In the genomic region with DNA sequence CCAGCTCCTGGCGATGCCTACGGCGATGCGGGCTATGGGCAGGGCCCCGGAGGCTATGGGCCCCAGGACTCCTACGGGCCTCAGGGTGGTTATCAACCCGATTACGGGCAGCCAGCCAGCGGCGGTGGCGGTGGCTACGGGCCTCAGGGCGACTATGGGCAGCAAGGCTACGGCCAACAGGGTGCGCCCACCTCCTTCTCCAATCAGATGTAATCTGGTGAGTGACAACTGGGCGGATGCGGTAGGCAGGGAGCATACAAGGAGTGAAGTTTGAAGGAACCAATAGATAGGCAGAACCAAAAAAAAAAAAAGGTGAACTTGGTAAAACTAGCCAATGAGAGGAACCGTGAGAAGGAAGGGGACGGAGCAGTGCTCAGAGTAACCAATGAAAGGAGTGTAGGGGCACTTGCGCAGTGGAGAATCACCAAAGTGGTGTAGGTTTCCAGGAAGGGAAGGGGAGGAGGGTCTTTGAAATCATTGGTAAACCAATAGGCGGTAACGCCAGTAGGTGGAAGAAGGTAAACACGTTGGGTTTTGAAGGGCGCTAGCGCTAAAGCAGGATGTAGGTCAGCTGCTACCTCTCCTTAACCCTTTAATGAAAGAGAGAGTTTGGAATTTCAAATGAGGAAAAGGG, we compare ENCODE assay signal across 1 mouse cellular context.
A peak's percentile ranks its signal among the peaks of the same experiment; 100 is the strongest.
TF ChIP-seq lines count a peak whose summit lies in the region.

No protein-coding gene starts in this region.

TF ChIP-seq in CH12.LX, 34 proteins besides CTCF, POLR2A, EP300 and RAD21 (continued from another document):
- TF ChIP-seq TBP (conservative IDR thresholded peaks at IDR 0.05; ENCODE audit: low read depth, low read length): peak; percentile 78; the same call in 1 of the 2 replicates
- no peak for TF ChIP-seq MAZ (IDR thresholded peaks at IDR 0.05; ENCODE audit: low read depth, low read length)
- TF ChIP-seq UBTF (IDR thresholded peaks at IDR 0.05; ENCODE audit: low read depth, low read length): peak; percentile 78; the same call in 1 of the 2 replicates
- TF ChIP-seq ETS1 (conservative IDR thresholded peaks at IDR 0.05; ENCODE audit: low read depth, low read length): no peak
- TF ChIP-seq SMC3 (IDR thresholded peaks at IDR 0.05; ENCODE audit: low read depth, low read length): peak; percentile 50
- TF ChIP-seq ZC3H11A (IDR thresholded peaks at IDR 0.05; ENCODE audit: low read depth, low read length): no peak
- TF ChIP-seq JUN (IDR thresholded peaks at IDR 0.05; ENCODE audit: insufficient read depth, low read depth, low read length): no peak
- TF ChIP-seq GABPA (IDR thresholded peaks at IDR 0.05; ENCODE audit: insufficient replicate concordance, low read depth, low read length): no peak
- no peak for TF ChIP-seq PAX5 (IDR thresholded peaks at IDR 0.05; ENCODE audit: low read length)
- TF ChIP-seq ZKSCAN1 (IDR thresholded peaks at IDR 0.05; ENCODE audit: borderline replicate concordance, low read depth, low read length): no peak; the same call in 1 of the 2 replicates
- no peak for TF ChIP-seq USF1 (IDR thresholded peaks at IDR 0.05; ENCODE audit: low read depth, low read length)
- no peak for TF ChIP-seq E2F4 (IDR thresholded peaks at IDR 0.05; ENCODE audit: insufficient replicate concordance, low read depth, low read length)
- no peak; the same call in 1 of the 2 replicates for TF ChIP-seq MAX (IDR thresholded peaks at IDR 0.05; ENCODE audit: low read length)
- TF ChIP-seq NRF1 (IDR thresholded peaks at IDR 0.05; ENCODE audit: low read depth, low read length): peak; percentile 91
- TF ChIP-seq POLR2AphosphoS2 (IDR thresholded peaks at IDR 0.05; ENCODE audit: low read depth, low read length): no peak
- TF ChIP-seq TCF12 (IDR thresholded peaks at IDR 0.05; ENCODE audit: low read depth, low read length): no peak; the same call in 1 of the 2 replicates
- peak; percentile 76 for TF ChIP-seq HCFC1 (IDR thresholded peaks at IDR 0.05; ENCODE audit: low read depth, low read length)
- TF ChIP-seq IRF4 (IDR thresholded peaks at IDR 0.05; ENCODE audit: low read depth, low read length): no peak
- no peak for TF ChIP-seq MEF2A (IDR thresholded peaks at IDR 0.05; ENCODE audit: borderline replicate concordance, low read depth, low read length)
- peak; percentile 75; the same call in 1 of the 2 replicates for TF ChIP-seq KAT2A (IDR thresholded peaks at IDR 0.05; ENCODE audit: insufficient replicate concordance, low read length)
- no peak for TF ChIP-seq CHD1 (IDR thresholded peaks at IDR 0.05; ENCODE audit: low read depth, low read length)
- no peak for TF ChIP-seq RCOR1 (conservative IDR thresholded peaks at IDR 0.05; ENCODE audit: low read depth, low read length)
- TF ChIP-seq USF2 (conservative IDR thresholded peaks at IDR 0.05; ENCODE audit: low read depth, low read length): no peak
- peak; percentile 61; the same call in 1 of the 2 replicates for TF ChIP-seq SIN3A (IDR thresholded peaks at IDR 0.05; ENCODE audit: low read length)
